Comparison of ENCODE assay signal across 18 mouse cellular contexts in genomic region chr6:136041821-136042220, GRCm38 (mm10).
"Had no signal": no experiment of that assay in that cellular context is flagged by ENCODE, and none has a peak within 500 bp of the region (broad histone marks: within the 10 kb centered on the region; RNA-seq: fewer than 3 reads in every experiment).

No protein-coding gene starts in this region.

- H3K4me1 ChIP-seq: liver, embryonic 13.5 days; liver, embryonic 15.5 days; lung, embryonic 15.5 days; megakaryocyte, embryonic 14.5 days; midbrain, embryonic 13.5 days had no signal

- DNase-seq: liver, embryonic 13.5 days; liver, postnatal 0 days; lung, adult 2 months; retina, postnatal 1 day; right cerebral cortex, adult 18-20 months; right cerebral cortex, postnatal 25 days; right cerebral cortex, postnatal 4 days; spleen, adult 18-20 months; thymus, adult 18-20 months; thymus, postnatal 14 days; thymus, postnatal 36 days had no signal

- ATAC-seq: liver, postnatal 0 days; lung, postnatal 0 days; midbrain, embryonic 13.5 days had no signal

- H3K9ac ChIP-seq: liver, embryonic 13.5 days; liver, embryonic 15.5 days; liver, postnatal 0 days; lung, embryonic 15.5 days; midbrain, embryonic 13.5 days had no signal

- H3K9me3 ChIP-seq: liver, embryonic 15.5 days; lung, embryonic 15.5 days; midbrain, embryonic 13.5 days had no signal

- H3K27ac ChIP-seq: liver, embryonic 13.5 days; liver, embryonic 15.5 days; lung, embryonic 15.5 days; macrophage; midbrain, embryonic 13.5 days had no signal

- H3K4me3 ChIP-seq: liver, embryonic 13.5 days; liver, embryonic 15.5 days; lung, embryonic 15.5 days; megakaryocyte, embryonic 14.5 days; midbrain, embryonic 13.5 days had no signal

- H3K4me2 ChIP-seq: liver, embryonic 13.5 days; liver, embryonic 15.5 days; lung, embryonic 15.5 days; midbrain, embryonic 11.5 days; midbrain, embryonic 13.5 days had no signal

- H3K36me3 ChIP-seq: liver, embryonic 13.5 days; liver, embryonic 15.5 days; lung, embryonic 15.5 days had no signal

- H3K27me3 ChIP-seq: liver, embryonic 13.5 days; liver, embryonic 15.5 days; lung, embryonic 15.5 days; megakaryocyte, embryonic 14.5 days; midbrain, embryonic 13.5 days had no signal
